Mouse (Mus musculus) heart, embryonic 11.5 days (tissue): ENCODE measurements around the gene Tcf3. TPM values are rescaled to one million over a fixed set of nuclear protein-coding genes. Genes with fewer than 3 reads are reported as not detected.

ENCODE experiments used
- ATAC-seq: fragments of 200-750 bp; cut with Nextera tagmentation; replicated peaks from 2 replicates; pipeline ENCODE4 v1.8.0; 2017; ENCODE audit warnings: moderate library complexity; ENCODE audit not compliant: insufficient number of reproducible peaks, low FRiP score, low TSS enrichment
- H3K27ac ChIP-seq: fragments of 300-500 bp; sonication (generic); 2 replicates; pipeline ENCODE4 v1.5.1; 2014; ENCODE audit warnings: mild to moderate bottlenecking, low read depth, low read length
- H3K27me3 ChIP-seq: fragments of 300-500 bp; sonication (generic); 2 replicates; pipeline ENCODE4 v1.6.1; 2014; ENCODE audit warnings: mild to moderate bottlenecking, low read length, mixed read lengths; ENCODE audit not compliant: control insufficient read depth, insufficient read depth
- H3K36me3 ChIP-seq: fragments of 300-500 bp; sonication (generic); 2 replicates; pipeline ENCODE4 v1.6.1; 2014; ENCODE audit warnings: mild to moderate bottlenecking, low read length, moderate library complexity, mixed read lengths; ENCODE audit not compliant: control insufficient read depth, insufficient read depth
- H3K4me1 ChIP-seq: fragments of 300-500 bp; sonication (generic); 2 replicates; pipeline ENCODE4 v1.6.1; 2014; ENCODE audit warnings: low read length; ENCODE audit not compliant: control insufficient read depth, insufficient read depth
- H3K4me2 ChIP-seq: fragments of 300-500 bp; sonication (generic); 2 replicates; pipeline ENCODE4 v1.6.1; 2014; ENCODE audit warnings: mild to moderate bottlenecking, moderate library complexity
- H3K4me3 ChIP-seq: fragments of 300-500 bp; sonication (generic); 2 replicates; pipeline ENCODE4 v1.5.1; 2014; ENCODE audit warnings: low read depth, low read length
- H3K9ac ChIP-seq: fragments of 300-500 bp; sonication (generic); 2 replicates; pipeline ENCODE4 v1.6.1; 2014; ENCODE audit warnings: mild to moderate bottlenecking, low read depth, low read length, moderate library complexity
- H3K9me3 ChIP-seq: fragments of 300-500 bp; sonication (generic); replicated peaks from 2 replicates; pipeline ENCODE4 v1.6.1; 2016; ENCODE audit warnings: low read length; ENCODE audit not compliant: control insufficient read depth
- WGBS: fragments of 180-500 bp; shearing (Covaris S2); extraction: QIAGEN DNeasy Blood & Tissue Kit; methylation state at CpG from one replicate; pipeline ENCODE4 v1.1.7; 2014; ENCODE audit not compliant: insufficient replicate concordance; 5-methylcytosine and 5-hydroxymethylcytosine counted together
- polyA plus RNA-seq: library from polyadenylated mRNA; unstranded; fragments of >200 nt; fragmentation: Nextera tagmentation; extraction: Ambion mirVana; gene quantifications from 2 replicates; pipeline ENCODE4 v1.2.1, GENCODE M21; 2014

Tcf3 gene
- polyA plus RNA-seq, 1 experiment from 2014 or later, result 69.8 TPM

GRCm38 (mm10) chr10:80423562-80423961 is 9.9 kb downstream of the Tcf3 start:
- no peak overlapping the region; the same call in 1 of the 2 replicates for H3K27ac ChIP-seq
- H3K36me3 ChIP-seq, result peaks cover 67% of the 10 kb centered on the region
- H3K9me3 ChIP-seq, result peaks cover 4% of the 10 kb centered on the region; the same call in 1 of the 2 replicates
- H3K4me1 ChIP-seq, result peaks cover 8% of the 10 kb centered on the region
- H3K4me2 ChIP-seq, result no peak overlapping the region
- 53% methylated on average over 4 of the region's 4 CpGs for WGBS
- peak; percentile 44 for ATAC-seq
- H3K4me3 ChIP-seq, result no peak overlapping the region
- no peaks in the 10 kb centered on the region for H3K27me3 ChIP-seq
- no peak overlapping the region for H3K9ac ChIP-seq

- Histone ChIP-seq H3K9me3 (peaks cover 4% of the 10 kb centered on the region; the same call in 1 of the 2 replicates), H3K27ac (peak overlapping the region; percentile 46), H3K9ac (peak overlapping the region; percentile 18; the same call in 1 of the 2 replicates), H3K27me3 (no peaks in the 10 kb centered on the region), H3K4me3 (no peak overlapping the region), H3K36me3 (peaks cover 69% of the 10 kb centered on the region), H3K4me1 (peaks cover 12% of the 10 kb centered on the region), H3K4me2 (peak overlapping the region; percentile 14)
- WGBS, result 73% methylated on average over 9 of the region's 9 CpGs
- peak; percentile 79 for ATAC-seq
Observed at GRCm38 (mm10) chr10:80421651-80422472, 11.6 kb downstream of the Tcf3 start.

GRCm38 (mm10) chr10:80421208-80421607 is 12.2 kb downstream of the Tcf3 start:
- peaks cover 4% of the 10 kb centered on the region; the same call in 1 of the 2 replicates for H3K9me3 ChIP-seq
- peaks cover 69% of the 10 kb centered on the region for H3K36me3 ChIP-seq
- WGBS, result 88% methylated on average over 8 of the region's 8 CpGs
- H3K4me3 ChIP-seq, result no peak overlapping the region
- ATAC-seq, result no peak
- H3K9ac ChIP-seq, result 0 out of 2 replicates have a peak overlapping the region, but pooled peaks have one; percentile 23
- 0 out of 2 replicates have a peak overlapping the region, but pooled peaks have one; percentile 12 for H3K4me2 ChIP-seq
- H3K27ac ChIP-seq, result peak overlapping the region; percentile 18; the same call in 1 of the 2 replicates
- H3K4me1 ChIP-seq, result peaks cover 12% of the 10 kb centered on the region
- no peaks in the 10 kb centered on the region for H3K27me3 ChIP-seq

- no peak overlapping the region for H3K4me3 ChIP-seq
- peaks cover 67% of the 10 kb centered on the region for H3K36me3 ChIP-seq
- H3K27me3 ChIP-seq, result no peaks in the 10 kb centered on the region
- H3K4me2 ChIP-seq, result no peak overlapping the region
- H3K4me1 ChIP-seq, result peaks cover 12% of the 10 kb centered on the region
- H3K9me3 ChIP-seq, result peaks cover 4% of the 10 kb centered on the region; the same call in 1 of the 2 replicates
- 89% methylated on average over 10 of the region's 10 CpGs for WGBS
- no peak for ATAC-seq
- no peak overlapping the region for H3K27ac ChIP-seq
- peak overlapping the region; percentile 23; the same call in 1 of the 2 replicates for H3K9ac ChIP-seq
Observed at GRCm38 (mm10) chr10:80420729-80421128, 12.7 kb downstream of the Tcf3 start.

- H3K27ac ChIP-seq, result no peak overlapping the region
- H3K27me3 ChIP-seq, result no peaks in the 10 kb centered on the region
- peaks cover 12% of the 10 kb centered on the region for H3K4me1 ChIP-seq
- 85% methylated on average over 8 of the region's 8 CpGs for WGBS
- no peak overlapping the region for H3K4me2 ChIP-seq
- peaks cover 66% of the 10 kb centered on the region for H3K36me3 ChIP-seq
- no peak overlapping the region for H3K4me3 ChIP-seq
- H3K9me3 ChIP-seq, result no peaks in the 10 kb centered on the region
- H3K9ac ChIP-seq, result no peak overlapping the region
- no peak for ATAC-seq
Observed at GRCm38 (mm10) chr10:80419419-80419818, 14.0 kb downstream of the Tcf3 start.

- ATAC-seq, result no peak
- peaks cover 73% of the 10 kb centered on the region for H3K36me3 ChIP-seq
- H3K4me1 ChIP-seq, result peaks cover 12% of the 10 kb centered on the region
- WGBS, result 77% methylated on average over 3 of the region's 3 CpGs
- H3K4me3 ChIP-seq, result no peak overlapping the region
- no peak overlapping the region for H3K4me2 ChIP-seq
- H3K27ac ChIP-seq, result no peak overlapping the region
- no peaks in the 10 kb centered on the region for H3K9me3 ChIP-seq
- no peak overlapping the region for H3K9ac ChIP-seq
- H3K27me3 ChIP-seq, result no peaks in the 10 kb centered on the region
Observed at GRCm38 (mm10) chr10:80418311-80418710, 15.1 kb downstream of the Tcf3 start.

GRCm38 (mm10) chr10:80417841-80418240 is 15.6 kb downstream of the Tcf3 start:
- 89% methylated on average over 1 of the region's 1 CpGs for WGBS
- no peak overlapping the region for H3K9ac ChIP-seq
- no peak overlapping the region for H3K27ac ChIP-seq
- H3K4me1 ChIP-seq, result peaks cover 12% of the 10 kb centered on the region
- no peak for ATAC-seq
- H3K4me2 ChIP-seq, result no peak overlapping the region
- peaks cover 78% of the 10 kb centered on the region for H3K36me3 ChIP-seq
- H3K9me3 ChIP-seq, result no peaks in the 10 kb centered on the region
- H3K4me3 ChIP-seq, result no peak overlapping the region
- no peaks in the 10 kb centered on the region for H3K27me3 ChIP-seq

- Histone ChIP-seq H3K27ac (no peak overlapping the region), H3K36me3 (peaks cover 83% of the 10 kb centered on the region), H3K9me3 (no peaks in the 10 kb centered on the region), H3K9ac (no peak overlapping the region), H3K4me1 (peaks cover 11% of the 10 kb centered on the region), H3K27me3 (no peaks in the 10 kb centered on the region), H3K4me2 (no peak overlapping the region), H3K4me3 (no peak overlapping the region)
- no peak for ATAC-seq
- WGBS, result 91% methylated on average over 10 of the region's 10 CpGs
Observed at GRCm38 (mm10) chr10:80417371-80417770, 16.1 kb downstream of the Tcf3 start.
